Mouse (Mus musculus) liver, postnatal 0 days (tissue): ENCODE data around the gene Sptbn4. TPM values are rescaled to one million over a fixed set of nuclear protein-coding genes. Genes with fewer than 3 reads are reported as not detected.

Experiments used
- ATAC-seq: fragments of 200-750 bp; cut with Nextera tagmentation; 2 replicates; pipeline ENCODE4 v1.8.0; 2017; ENCODE audit warnings: mild to moderate bottlenecking, moderate library complexity
- DNase-seq: peaks from one replicate; pipeline ENCODE4 v3.0.0-alpha.2; 2016
- H3K27ac ChIP-seq: fragments of 300-500 bp; sonication (generic); 2 replicates; pipeline ENCODE4 v1.5.1; 2014; ENCODE audit warnings: antibody characterized with exemption, moderate library complexity, mild to moderate bottlenecking, low read depth
- H3K27me3 ChIP-seq: fragments of 300-500 bp; sonication (generic); 2 replicates; pipeline ENCODE4 v1.6.1; 2014; ENCODE audit warnings: low read length, control low read depth, mixed read lengths; ENCODE audit not compliant: insufficient read depth
- H3K36me3 ChIP-seq: fragments of 300-500 bp; sonication (generic); replicated peaks from 2 replicates; pipeline ENCODE4 v1.6.1; 2014; ENCODE audit warnings: mild to moderate bottlenecking, control low read depth, low read length, moderate library complexity, mixed read lengths; ENCODE audit not compliant: insufficient read depth
- H3K4me1 ChIP-seq: fragments of 300-500 bp; sonication (generic); 2 replicates; pipeline ENCODE4 v1.6.1; 2014; ENCODE audit warnings: antibody characterized with exemption, mild to moderate bottlenecking, control low read depth; ENCODE audit not compliant: insufficient read depth
- H3K4me2 ChIP-seq: fragments of 300-500 bp; sonication (generic); 2 replicates; pipeline ENCODE4 v1.6.1; 2014; ENCODE audit warnings: low read depth, mild to moderate bottlenecking, low read length, moderate library complexity, mixed read lengths
- H3K4me3 ChIP-seq: fragments of 300-500 bp; sonication (generic); 2 replicates; pipeline ENCODE4 v1.5.1; 2014; ENCODE audit warnings: low read depth, low read length
- H3K9ac ChIP-seq: fragments of 300-500 bp; sonication (generic); replicated peaks from 2 replicates; pipeline ENCODE4 v1.6.1; 2014; ENCODE audit warnings: mild to moderate bottlenecking, moderate library complexity
- H3K9me3 ChIP-seq: fragments of 300-500 bp; sonication (generic); 2 replicates; pipeline ENCODE4 v1.6.1; 2016; ENCODE audit warnings: mild to moderate bottlenecking, control low read depth, low read length, mixed read lengths
- CTCF ChIP-seq: sonication (generic); IDR thresholded peaks from 2 replicates; pipeline ENCODE4 v1.5.1; 2016; ENCODE audit warnings: antibody characterized with exemption, low read depth
- EP300 ChIP-seq: IDR thresholded peaks from 2 replicates; pipeline ENCODE4 v1.6.1; 2016; ENCODE audit warnings: antibody characterized with exemption, low read depth, mild to moderate bottlenecking
- WGBS: fragments of 180-500 bp; shearing (Covaris S2); extraction: QIAGEN DNeasy Blood & Tissue Kit; methylation state at CpG from one replicate; pipeline ENCODE4 v1.1.7; 2014; ENCODE audit not compliant: insufficient replicate concordance; 5-methylcytosine and 5-hydroxymethylcytosine counted together
- polyA plus RNA-seq: library from polyadenylated mRNA; unstranded; fragments of >200 nt; fragmentation: Nextera tagmentation; extraction: Ambion mirVana; gene quantifications from 2 replicates; pipeline ENCODE4 v1.2.1, GENCODE M21; 2015

Gene Sptbn4
- polyA plus RNA-seq, 1 experiment from 2014 or later = 0.02 TPM

DNA sequence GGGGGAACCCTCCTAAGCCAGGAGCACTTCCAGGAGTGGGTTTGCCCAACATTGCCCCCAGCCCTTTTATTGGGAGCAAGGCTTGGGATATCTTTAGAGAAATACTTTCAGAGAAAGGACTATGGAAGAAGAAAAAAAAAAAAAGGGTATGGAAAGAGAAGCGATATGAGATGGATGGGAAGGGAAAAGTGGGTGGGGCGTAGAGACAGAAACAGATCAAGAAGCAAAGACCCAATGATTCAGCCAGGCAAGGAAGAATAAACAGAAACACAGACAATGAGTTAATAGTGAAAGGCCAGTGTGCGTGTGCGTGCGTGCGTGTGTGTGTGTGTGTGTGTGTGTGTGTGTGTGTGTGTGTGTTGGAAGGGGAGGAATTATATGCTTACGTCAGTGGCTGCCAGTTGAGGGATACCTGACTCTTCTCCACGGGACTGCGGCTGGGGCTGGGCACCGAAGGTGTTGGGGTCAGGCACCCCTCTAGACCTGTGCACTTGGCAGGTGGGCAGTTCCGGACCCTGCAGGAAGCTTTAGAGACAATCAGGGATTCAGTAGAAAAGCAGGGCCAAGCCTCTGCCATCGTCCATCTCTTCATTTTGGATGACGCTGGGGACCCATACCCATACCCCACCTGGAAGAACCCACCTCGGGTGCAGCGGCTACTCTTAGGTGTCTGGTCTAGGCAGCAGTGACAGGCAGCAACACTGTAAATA lies 112.3 kb downstream of the Sptbn4 start:
- DNase-seq (no peak), ATAC-seq (no peak)
- H3K36me3 ChIP-seq = no peaks in the 10 kb centered on the region
- TF ChIP-seq EP300 (no peak), CTCF (no peak)
- H3K27ac ChIP-seq = no peak overlapping the region
- H3K9ac ChIP-seq = no peak overlapping the region
- 53% methylated on average over 15 of the region's 15 CpGs for WGBS
- no peaks in the 10 kb centered on the region for H3K9me3 ChIP-seq
- H3K27me3 ChIP-seq = peaks cover 84% of the 10 kb centered on the region
- peaks cover 10% of the 10 kb centered on the region; the same call in 1 of the 2 replicates for H3K4me1 ChIP-seq
- no peak overlapping the region for H3K4me2 ChIP-seq
- H3K4me3 ChIP-seq = no peak overlapping the region

DNA sequence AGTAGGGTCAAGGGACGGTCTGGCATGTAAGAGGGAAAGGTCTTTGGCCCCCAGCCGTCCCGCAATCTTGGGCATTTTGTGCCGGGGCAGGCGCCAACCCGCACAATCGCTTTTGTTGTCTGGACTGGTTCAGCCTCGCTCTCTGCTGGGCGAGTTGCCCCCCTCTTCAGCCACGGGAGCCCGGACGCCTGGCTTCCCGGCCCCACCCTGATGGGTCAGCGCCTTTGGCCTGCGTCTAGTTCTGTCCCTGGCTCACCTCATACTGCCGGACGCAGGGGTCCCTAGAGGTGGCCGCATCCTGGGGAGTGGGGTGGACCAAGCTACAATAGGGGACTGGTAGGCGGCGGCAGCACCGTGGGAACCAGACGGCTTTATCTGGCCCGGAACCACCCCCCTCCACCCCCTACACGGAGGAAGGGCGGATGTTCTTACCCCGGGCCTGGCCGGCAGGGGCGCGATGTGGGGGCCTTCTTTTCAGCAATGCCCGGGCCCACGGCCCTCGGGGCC lies 113.0 kb downstream of the Sptbn4 start:
- peak overlapping the region; percentile 71; the same call in 1 of the 2 replicates for H3K4me2 ChIP-seq
- no peak for TF ChIP-seq EP300
- TF ChIP-seq CTCF = 0 out of 2 replicates have a peak, but pooled peaks have one; percentile 23
- H3K27ac ChIP-seq = no peak overlapping the region
- no peak for DNase-seq
- H3K4me1 ChIP-seq = peaks cover 15% of the 10 kb centered on the region
- no peak for ATAC-seq
- no peak overlapping the region for H3K9ac ChIP-seq
- no peaks in the 10 kb centered on the region for H3K9me3 ChIP-seq
- WGBS = 11% methylated on average over 32 of the region's 32 CpGs
- peaks cover 89% of the 10 kb centered on the region for H3K27me3 ChIP-seq
- H3K4me3 ChIP-seq = no peak overlapping the region; the same call in 1 of the 2 replicates
- no peaks in the 10 kb centered on the region for H3K36me3 ChIP-seq

GRCm38 (mm10) chr7:27333316-27333941 lies 114.1 kb downstream of the Sptbn4 start:
- WGBS = 3% methylated on average over 26 of the region's 77 CpGs
- no peak for DNase-seq
- Histone ChIP-seq H3K4me2 (peak overlapping the region; percentile 71), H3K4me1 (peaks cover 18% of the 10 kb centered on the region), H3K27me3 (peaks cover 95% of the 10 kb centered on the region), H3K36me3 (no peaks in the 10 kb centered on the region), H3K27ac (no peak overlapping the region), H3K9ac (peak overlapping the region; percentile 27), H3K9me3 (no peaks in the 10 kb centered on the region), H3K4me3 (peak overlapping the region; percentile 43)
- TF ChIP-seq CTCF = 0 out of 2 replicates have a peak, but pooled peaks have one; percentile 14
- TF ChIP-seq EP300 = no peak
- ATAC-seq = no peak

DNA sequence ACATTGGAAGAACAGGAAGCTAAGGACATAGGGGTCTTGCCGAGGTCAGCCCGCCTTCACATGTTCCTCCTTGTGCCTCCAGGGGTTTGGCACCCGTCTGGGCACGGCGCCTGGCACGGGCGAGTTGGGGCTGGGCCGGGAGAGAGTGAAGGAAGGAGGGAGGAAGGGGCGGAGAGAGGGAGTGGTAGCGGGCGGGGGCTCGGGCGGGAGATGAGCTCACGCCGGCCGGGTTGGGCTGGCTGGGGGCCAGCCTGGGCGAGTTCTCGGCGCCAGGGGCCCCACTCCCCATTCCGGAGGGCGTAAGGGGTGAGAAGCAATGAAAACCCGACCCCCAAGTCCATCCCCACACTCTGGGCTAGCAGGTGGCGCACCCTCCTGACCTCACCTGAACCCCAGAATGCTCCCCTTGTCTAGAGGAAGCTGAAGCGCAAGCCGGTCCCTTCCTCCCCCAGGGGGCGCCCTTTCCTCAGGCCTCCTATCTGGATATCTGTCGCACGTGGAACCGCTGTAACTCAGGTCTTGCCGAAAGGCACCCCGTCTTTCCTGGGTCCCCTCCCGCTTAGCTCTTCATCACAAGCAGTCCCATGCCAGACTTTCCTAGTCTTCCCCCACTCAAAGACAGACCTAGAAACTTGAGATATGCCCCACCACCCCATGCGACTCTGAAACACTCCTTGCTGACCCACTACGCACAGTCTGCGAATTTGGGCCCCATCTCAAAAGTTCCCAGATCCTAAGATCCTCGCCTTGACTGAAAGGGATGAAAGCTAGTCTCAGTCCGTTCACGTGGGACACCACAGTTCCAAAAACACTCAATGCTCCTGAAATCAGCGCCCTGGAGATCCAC lies 114.9 kb downstream of the Sptbn4 start:
- H3K27ac ChIP-seq = no peak overlapping the region
- DNase-seq = peak; percentile 90
- H3K27me3 ChIP-seq = peaks cover 96% of the 10 kb centered on the region
- no peaks in the 10 kb centered on the region for H3K9me3 ChIP-seq
- 1% methylated on average over 28 of the region's 39 CpGs for WGBS
- peaks cover 18% of the 10 kb centered on the region for H3K4me1 ChIP-seq
- no peaks in the 10 kb centered on the region for H3K36me3 ChIP-seq
- peak; percentile 88 for TF ChIP-seq CTCF
- no peak for TF ChIP-seq EP300
- peak overlapping the region; percentile 71 for H3K4me2 ChIP-seq
- ATAC-seq = peak; percentile 12; the same call in 1 of the 2 replicates
- peak overlapping the region; percentile 27; the same call in 1 of the 2 replicates for H3K9ac ChIP-seq
- peak overlapping the region; percentile 43 for H3K4me3 ChIP-seq

DNA sequence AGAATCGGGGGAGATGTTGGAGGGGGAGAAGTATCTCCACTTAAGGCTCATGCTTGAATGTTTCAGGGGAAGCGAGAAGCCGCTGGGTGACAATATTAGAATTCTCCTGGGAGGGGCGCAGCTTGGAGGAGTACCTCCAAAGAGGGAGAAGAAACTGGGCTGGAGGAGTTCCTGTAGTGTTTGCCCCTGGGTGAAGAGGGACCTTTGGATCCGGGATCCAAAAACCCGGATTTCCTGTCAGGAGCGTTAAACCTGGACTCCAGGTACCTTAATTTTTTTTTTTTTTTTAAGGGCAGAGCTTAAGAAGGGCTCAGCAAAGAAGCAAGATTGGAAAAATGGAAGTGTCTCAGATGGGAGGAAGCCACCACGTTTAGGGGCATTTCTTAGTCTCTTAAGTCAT lies 115.6 kb downstream of the Sptbn4 start:
- Histone ChIP-seq H3K4me1 (peaks cover 18% of the 10 kb centered on the region), H3K27me3 (peaks cover 96% of the 10 kb centered on the region), H3K27ac (peak overlapping the region; percentile 46), H3K4me2 (peak overlapping the region; percentile 71), H3K4me3 (peak overlapping the region; percentile 43), H3K9me3 (no peaks in the 10 kb centered on the region), H3K36me3 (no peaks in the 10 kb centered on the region), H3K9ac (no peak overlapping the region)
- DNase-seq = no peak
- WGBS = 6% methylated on average over 8 of the region's 8 CpGs
- no peak for ATAC-seq
- TF ChIP-seq EP300 (no peak), CTCF (no peak)
